Mouse (Mus musculus): Measurements from ENCODE around the gene Golim4.

- TF ChIP-seq POLR2A (IDR thresholded peaks at IDR 0.05; ENCODE audit: low read depth, low read length) (no peak), CTCF (IDR thresholded peaks at IDR 0.05; ENCODE audit: extremely low read depth, insufficient read depth, insufficient read length, insufficient replicate concordance) (no peak)
These were observed 8.7 kb downstream of the Golim4 start for GRCm38 (mm10) chr3:75948003-75948402.
